Mouse (Mus musculus): ENCODE data around the gene Fam111a.

- TF ChIP-seq CTCF (conservative IDR thresholded peaks at IDR 0.05 in 1 of 2, IDR thresholded peaks at IDR 0.05 in 1 of 2; ENCODE audit: low read depth in 2 of 2, low read length in 2 of 2) (no peak), ZC3H11A (IDR thresholded peaks at IDR 0.05; ENCODE audit: low read depth, low read length) (no peak), E2F4 (IDR thresholded peaks at IDR 0.05; ENCODE audit: insufficient replicate concordance, low read depth, low read length) (no peak)
Measured at GRCm38 (mm10) chr19:12633176-12633575, 87.6 kb downstream of the Fam111a start, which contains the start of gene Glyat.
